Mouse (Mus musculus) midbrain, postnatal 0 days (tissue): ENCODE results near the gene Cryzl2. TPM values are rescaled to one million over a fixed set of nuclear protein-coding genes. Genes with fewer than 3 reads are reported as not detected.

Experiments
- ATAC-seq: fragments of 200-750 bp; cut with Nextera tagmentation; 2 replicates; pipeline ENCODE4 v1.8.0; 2017; ENCODE audit warnings: moderate number of reproducible peaks, mild to moderate bottlenecking, moderate TSS enrichment, moderate library complexity; ENCODE audit not compliant: low FRiP score
- DNase-seq: peaks from one replicate; pipeline ENCODE4 v3.0.0-alpha.2; 2015; ENCODE audit warnings: low spot score
- H3K27ac ChIP-seq: fragments of 300-500 bp; sonication (generic); 2 replicates; pipeline ENCODE4 v1.5.1; 2014; ENCODE audit warnings: low read depth, mild to moderate bottlenecking, low read length, mixed read lengths
- H3K27me3 ChIP-seq: fragments of 300-500 bp; sonication (generic); 2 replicates; pipeline ENCODE4 v1.6.1; 2014; ENCODE audit warnings: low read length, control low read depth, mixed read lengths; ENCODE audit not compliant: insufficient read depth
- H3K36me3 ChIP-seq: fragments of 300-500 bp; sonication (generic); 2 replicates; pipeline ENCODE4 v1.6.1; 2014; ENCODE audit warnings: low read length, control low read depth, mixed read lengths; ENCODE audit not compliant: insufficient read depth
- H3K4me1 ChIP-seq: fragments of 300-500 bp; sonication (generic); 2 replicates; pipeline ENCODE4 v1.6.1; 2014; ENCODE audit warnings: mild to moderate bottlenecking, control low read depth, antibody characterized with exemption, low read length, mixed read lengths; ENCODE audit not compliant: insufficient read depth
- H3K4me2 ChIP-seq: fragments of 300-500 bp; sonication (generic); 2 replicates; pipeline ENCODE4 v1.6.1; 2014; ENCODE audit warnings: low read depth, mild to moderate bottlenecking, low read length, mixed read lengths; ENCODE audit not compliant: poor library complexity, severe bottlenecking
- H3K4me3 ChIP-seq: fragments of 300-500 bp; sonication (generic); 2 replicates; pipeline ENCODE4 v1.5.1; 2014; ENCODE audit warnings: low read depth, mild to moderate bottlenecking, low read length, moderate library complexity
- H3K9ac ChIP-seq: fragments of 300-500 bp; sonication (generic); replicated peaks from 2 replicates; pipeline ENCODE4 v1.6.1; 2014; ENCODE audit warnings: mild to moderate bottlenecking, low read length, moderate library complexity, mixed read lengths; ENCODE audit not compliant: poor library complexity, severe bottlenecking
- H3K9me3 ChIP-seq: fragments of 300-500 bp; sonication (generic); 2 replicates; pipeline ENCODE4 v1.6.1; 2016; ENCODE audit warnings: low read length, control low read depth
- CTCF ChIP-seq: IDR thresholded peaks from 2 replicates; pipeline ENCODE4 v1.5.1; 2016; ENCODE audit warnings: antibody characterized with exemption, mild to moderate bottlenecking
- WGBS: fragments of 180-500 bp; shearing (Covaris S2); extraction: QIAGEN DNeasy Blood & Tissue Kit; methylation state at CpG from one replicate; pipeline ENCODE4 v1.1.7; 2014; 5-methylcytosine and 5-hydroxymethylcytosine counted together
- polyA plus RNA-seq: library from polyadenylated mRNA; unstranded; fragments of >200 nt; fragmentation: Nextera tagmentation; extraction: Ambion mirVana; gene quantifications from 2 replicates; pipeline ENCODE4 v1.2.1, GENCODE M21; 2015
- total RNA-seq: library from RNA; depleted of rRNA; stranded (reverse); fragments of >200 nt; gene quantifications from 2 replicates; pipeline ENCODE4 v1.2.3, GENCODE M21; 2014

Cryzl2 gene
- total and polyA plus RNA-seq, 2 experiments from 2014 or later, result 9.0 to 9.4 TPM

DNA sequence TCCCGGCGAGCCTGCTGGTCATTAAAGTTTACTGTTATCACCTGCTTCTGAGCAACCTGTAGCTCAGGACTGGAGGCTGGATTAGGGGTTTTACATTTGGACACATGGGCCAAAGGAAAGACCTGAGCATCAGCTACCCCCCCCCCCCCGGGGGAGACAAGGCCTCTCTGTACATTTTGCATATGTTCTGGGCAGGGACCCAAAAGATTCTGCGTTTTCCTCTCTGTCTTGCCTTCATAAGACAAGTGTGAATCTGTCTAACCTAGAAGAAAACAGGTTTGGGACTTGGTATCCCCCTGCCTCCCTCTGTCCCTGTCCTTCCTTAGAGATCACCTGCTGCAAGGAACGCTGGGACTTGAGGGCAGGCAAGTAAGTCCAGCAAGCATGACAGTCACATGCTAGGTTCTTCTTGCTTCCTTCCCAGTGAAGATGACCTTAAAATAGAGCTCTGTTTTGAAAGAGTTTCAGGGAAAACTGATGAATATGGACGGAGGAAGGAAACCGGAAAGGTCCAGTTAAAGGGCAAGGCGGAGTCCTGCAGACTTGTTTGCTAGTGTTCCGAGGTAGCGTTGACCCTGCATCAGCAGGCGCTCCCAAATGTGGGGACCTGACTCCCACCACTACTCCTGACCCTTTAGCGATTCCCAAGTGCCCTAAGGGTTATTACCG lies 13.6 kb upstream of the Cryzl2 start:
- Histone ChIP-seq H3K9ac (no peak overlapping the region), H3K36me3 (no peaks in the 10 kb centered on the region), H3K9me3 (no peaks in the 10 kb centered on the region), H3K4me2 (no peak overlapping the region), H3K27me3 (no peaks in the 10 kb centered on the region), H3K27ac (no peak overlapping the region), H3K4me3 (no peak overlapping the region), H3K4me1 (peaks cover 10% of the 10 kb centered on the region; the same call in 1 of the 2 replicates)
- DNase-seq (no peak), ATAC-seq (no peak)
- WGBS, result 71% methylated on average over 13 of the region's 13 CpGs
- no peak for TF ChIP-seq CTCF

DNA sequence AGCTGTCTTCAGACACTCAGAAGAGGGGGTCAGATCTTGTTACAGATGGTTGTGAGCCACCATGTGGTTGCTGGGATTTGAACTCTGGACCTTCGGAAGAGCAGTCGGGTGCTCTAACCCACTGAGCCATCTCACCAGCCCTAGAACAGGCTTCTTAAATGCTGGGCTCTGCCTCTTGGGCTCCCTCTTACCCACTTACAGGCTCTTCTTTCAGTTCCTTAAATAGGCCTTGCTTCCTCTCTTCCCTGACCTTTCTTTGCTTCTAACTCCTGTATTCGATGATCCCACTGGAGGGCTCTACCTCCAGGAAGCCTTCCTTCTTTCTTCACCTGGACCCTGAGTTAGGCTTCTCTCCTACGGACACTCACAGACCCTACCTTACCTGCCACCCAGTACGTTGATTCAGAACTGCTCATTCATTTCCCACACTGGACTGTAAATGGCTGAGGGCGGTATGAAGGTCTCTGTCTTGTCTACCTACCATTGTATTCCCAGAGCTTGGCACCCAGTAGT lies 12.9 kb upstream of the Cryzl2 start:
- TF ChIP-seq CTCF, result no peak
- Histone ChIP-seq H3K9ac (no peak overlapping the region), H3K27me3 (no peaks in the 10 kb centered on the region), H3K9me3 (no peaks in the 10 kb centered on the region), H3K27ac (no peak overlapping the region), H3K4me2 (no peak overlapping the region), H3K4me1 (peaks cover 15% of the 10 kb centered on the region; the same call in 1 of the 2 replicates), H3K36me3 (no peaks in the 10 kb centered on the region), H3K4me3 (no peak overlapping the region)
- ATAC-seq (no peak), DNase-seq (no peak)
- 92% methylated on average over 6 of the region's 6 CpGs for WGBS

DNA sequence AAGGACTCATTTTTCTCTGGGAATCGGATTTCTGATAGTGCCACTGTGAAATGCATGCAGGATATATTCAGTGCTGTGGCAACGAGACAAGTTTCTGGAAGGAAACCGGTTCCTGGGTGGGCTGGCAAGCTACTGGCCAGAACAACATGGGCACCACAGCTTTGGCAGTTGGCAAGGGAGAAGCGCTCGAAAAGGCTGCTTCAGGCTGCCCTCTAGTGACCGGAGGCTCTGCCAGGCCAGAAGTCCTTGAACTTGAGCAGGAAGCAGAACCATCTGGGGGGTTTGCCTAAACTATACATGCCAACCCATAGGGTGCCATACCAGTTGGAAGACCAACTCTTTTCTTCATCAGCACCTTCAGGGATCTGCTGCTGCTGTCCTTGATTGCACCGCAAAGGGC lies 12.1 kb upstream of the Cryzl2 start:
- peak; percentile 72 for TF ChIP-seq CTCF
- DNase-seq (peak; percentile 90), ATAC-seq (peak; percentile 59; the same call in 1 of the 2 replicates)
- Histone ChIP-seq H3K27ac (no peak overlapping the region), H3K9ac (no peak overlapping the region), H3K4me3 (no peak overlapping the region), H3K36me3 (no peaks in the 10 kb centered on the region), H3K4me2 (no peak overlapping the region), H3K4me1 (peaks cover 13% of the 10 kb centered on the region; the same call in 1 of the 2 replicates), H3K9me3 (no peaks in the 10 kb centered on the region), H3K27me3 (no peaks in the 10 kb centered on the region)
- WGBS, result 57% methylated on average over 7 of the region's 7 CpGs

DNA sequence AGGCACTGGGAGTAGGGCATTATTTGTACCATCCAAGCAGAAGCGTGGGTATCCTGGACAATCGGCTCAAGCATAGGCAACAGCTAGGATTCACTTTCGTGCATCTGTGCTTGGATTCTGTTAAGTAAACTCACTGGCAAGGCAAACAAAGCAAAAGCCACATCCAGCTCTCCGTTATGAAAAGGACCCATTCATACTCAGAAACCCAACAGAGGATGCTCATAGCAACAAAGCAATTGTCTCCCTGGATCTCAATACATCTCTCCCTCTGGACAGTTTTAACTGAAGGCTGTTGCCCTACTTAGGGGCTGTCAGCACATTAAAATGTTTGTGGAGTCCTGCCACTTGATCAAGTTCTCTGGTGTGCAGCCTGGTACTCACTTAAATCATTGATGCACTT lies 11.2 kb upstream of the Cryzl2 start:
- Histone ChIP-seq H3K4me1 (peaks cover 13% of the 10 kb centered on the region; the same call in 1 of the 2 replicates), H3K4me2 (no peak overlapping the region), H3K9ac (no peak overlapping the region), H3K4me3 (no peak overlapping the region), H3K9me3 (no peaks in the 10 kb centered on the region), H3K27me3 (no peaks in the 10 kb centered on the region), H3K27ac (no peak overlapping the region), H3K36me3 (no peaks in the 10 kb centered on the region)
- TF ChIP-seq CTCF, result no peak
- WGBS, result 52% methylated on average over 4 of the region's 4 CpGs
- no peak for ATAC-seq
- DNase-seq, result no peak

DNA sequence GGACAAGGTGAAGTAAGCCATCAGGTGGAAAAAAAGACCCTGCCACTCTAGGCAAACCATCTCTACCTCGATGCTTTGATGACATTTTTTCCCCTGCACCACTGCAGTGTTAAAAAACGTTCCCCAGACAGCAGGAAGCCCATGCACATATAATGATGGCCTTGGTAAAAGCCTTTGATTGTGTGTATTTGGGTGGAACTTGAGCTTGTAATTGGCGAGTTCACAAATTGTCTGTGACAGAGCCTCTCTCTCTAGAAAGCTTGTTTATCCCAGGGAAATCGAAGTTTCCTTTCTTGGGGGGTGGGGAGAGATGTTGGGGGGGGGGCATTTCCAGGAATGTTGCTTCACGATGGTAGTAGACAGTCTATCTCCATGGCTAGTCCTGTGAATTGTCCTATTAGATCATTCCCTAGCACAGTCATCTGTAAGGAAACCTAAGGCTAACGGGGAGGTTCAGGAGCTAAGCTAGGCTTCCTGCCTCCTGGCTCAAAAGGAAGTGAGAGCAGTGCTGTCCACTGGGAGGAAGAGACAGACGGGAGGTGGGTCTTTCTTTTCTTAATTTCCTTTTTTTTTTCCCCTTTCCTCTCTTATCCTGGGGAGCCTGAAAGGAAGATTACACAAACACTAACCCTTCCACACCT lies 10.1 kb upstream of the Cryzl2 start:
- WGBS, result 28% methylated on average over 7 of the region's 7 CpGs
- ATAC-seq (no peak), DNase-seq (no peak)
- TF ChIP-seq CTCF, result no peak
- Histone ChIP-seq H3K4me3 (no peak overlapping the region), H3K4me1 (peaks cover 10% of the 10 kb centered on the region; the same call in 1 of the 2 replicates), H3K27me3 (no peaks in the 10 kb centered on the region), H3K9me3 (no peaks in the 10 kb centered on the region), H3K36me3 (no peaks in the 10 kb centered on the region), H3K9ac (no peak overlapping the region), H3K4me2 (no peak overlapping the region), H3K27ac (no peak overlapping the region)

DNA sequence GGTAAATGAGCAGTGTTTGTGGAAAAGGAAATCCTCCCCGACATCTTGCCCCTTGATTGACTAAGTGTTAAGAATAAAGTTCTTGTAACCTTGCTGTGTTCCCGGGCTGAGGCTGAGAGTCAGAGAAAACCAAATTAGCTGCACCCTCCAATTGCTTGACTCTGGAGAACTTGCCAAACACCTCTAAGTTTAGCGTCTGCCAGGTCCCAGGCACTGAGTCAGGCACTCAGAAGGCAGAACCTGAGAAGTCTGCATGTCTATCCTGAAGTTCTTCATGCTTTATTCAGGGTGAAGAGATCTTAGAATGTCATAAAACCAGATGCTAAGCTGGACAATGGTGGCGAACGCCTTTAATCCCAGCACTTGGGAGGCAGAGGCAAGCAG lies 9.6 kb upstream of the Cryzl2 start:
- no peak overlapping the region for H3K27ac ChIP-seq
- no peak for DNase-seq
- H3K36me3 ChIP-seq, result no peaks in the 10 kb centered on the region
- 0 out of 2 replicates have a peak, but pooled peaks cover 6% of the 10 kb centered on the region for H3K4me1 ChIP-seq
- H3K27me3 ChIP-seq, result no peaks in the 10 kb centered on the region
- ATAC-seq, result no peak
- no peak overlapping the region for H3K9ac ChIP-seq
- H3K4me2 ChIP-seq, result no peak overlapping the region
- WGBS, result 75% methylated on average over 5 of the region's 5 CpGs
- no peak for TF ChIP-seq CTCF
- no peaks in the 10 kb centered on the region for H3K9me3 ChIP-seq
- no peak overlapping the region for H3K4me3 ChIP-seq
